Mouse (Mus musculus): Measurements from ENCODE around the gene Parn. TPM values are rescaled to one million over a fixed set of nuclear protein-coding genes. Genes with fewer than 3 reads are reported as not detected.

Parn gene
- polyA plus RNA-seq, 3 experiments from 2014 or later = 26.6 to 38.2 (median 37.3) TPM

DNA sequence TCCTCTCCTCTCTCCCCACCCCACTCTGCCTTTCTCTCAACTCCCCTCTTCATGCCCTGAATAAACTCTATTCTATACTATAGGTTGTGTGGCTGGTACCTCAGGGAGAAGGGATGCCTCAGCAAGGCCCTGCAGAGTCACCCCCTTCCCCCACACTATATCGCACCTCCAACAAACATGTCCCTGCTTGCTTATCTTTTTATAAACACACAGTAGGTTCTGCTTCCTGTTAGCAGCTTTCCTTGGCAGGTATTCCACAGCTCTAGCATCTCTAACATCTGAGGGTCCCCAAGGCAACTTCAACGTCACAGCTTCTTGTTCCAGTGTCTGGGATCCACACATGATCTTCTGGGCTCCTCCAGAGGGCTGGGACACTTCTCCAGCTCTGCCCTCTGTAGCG, 117.3 kb downstream of the Parn start:
- no peak for ATAC-seq

GRCm38 (mm10) chr16:13549976-13550375, 118.0 kb downstream of the Parn start:
- ATAC-seq = no peak

- no peak for ATAC-seq
Observed at GRCm38 (mm10) chr16:13541816-13542215, 126.2 kb downstream of the Parn start.

DNA sequence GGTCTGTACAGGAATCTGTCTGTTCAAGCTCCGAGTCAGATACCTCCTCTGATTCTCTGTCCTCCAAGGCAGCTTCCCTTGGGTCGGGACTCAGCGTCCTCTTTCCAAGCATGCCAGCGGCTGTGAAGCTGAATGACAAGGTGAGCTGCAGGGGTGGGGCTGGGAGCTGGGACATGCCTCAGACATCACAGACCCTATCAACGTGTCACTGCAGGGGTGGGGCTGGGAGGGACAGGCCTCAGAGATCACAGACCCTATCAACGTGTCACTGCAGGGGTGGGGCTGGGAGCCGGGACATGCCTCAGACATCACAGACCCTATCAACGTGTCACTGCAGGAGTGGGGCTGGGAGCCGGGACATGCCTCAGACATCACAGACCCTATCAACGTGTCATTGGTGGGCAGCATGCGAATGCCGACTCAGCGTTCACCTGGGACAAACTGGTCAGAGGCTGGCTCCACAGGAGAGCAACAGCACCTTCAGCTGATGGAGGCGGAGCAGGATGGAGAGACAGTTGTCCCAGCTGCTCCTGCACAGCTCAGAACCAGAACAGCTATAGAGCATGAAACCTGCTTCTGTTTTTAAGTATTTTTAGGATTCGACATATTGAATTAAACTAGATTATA, 126.7 kb downstream of the Parn start:
- ATAC-seq = no peak

GRCm38 (mm10) chr16:13538933-13539648, 128.9 kb downstream of the Parn start:
- no peak for ATAC-seq

- no peak for ATAC-seq
Observed at GRCm38 (mm10) chr16:13538213-13538932, 129.6 kb downstream of the Parn start.

GRCm38 (mm10) chr16:13536404-13536803, 131.6 kb downstream of the Parn start:
- ATAC-seq = no peak

DNA sequence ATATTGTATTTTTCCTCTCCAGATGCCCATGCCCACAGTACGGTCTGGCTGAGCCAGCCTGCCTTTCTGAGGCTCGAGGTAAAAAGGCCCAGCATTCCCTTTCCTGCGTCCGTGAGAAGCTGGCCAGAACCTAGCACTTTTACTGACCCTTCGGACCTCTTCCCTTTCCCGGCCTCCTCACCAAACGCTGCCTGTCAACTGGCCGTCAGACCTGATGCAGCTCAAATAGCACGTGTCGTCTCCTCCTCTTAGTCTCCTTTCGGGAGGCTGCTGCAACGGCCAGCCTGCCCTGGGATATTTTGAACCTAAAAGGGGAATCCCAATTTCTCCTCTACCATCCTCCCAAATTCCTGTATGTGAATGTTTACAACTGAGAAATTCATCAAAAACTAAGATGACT, 132.1 kb downstream of the Parn start:
- ATAC-seq = no peak

- no peak for ATAC-seq
Observed at GRCm38 (mm10) chr16:13532840-13533239, 135.1 kb downstream of the Parn start.

- ATAC-seq = no peak
Observed at GRCm38 (mm10) chr16:13531279-13531678, 136.7 kb downstream of the Parn start.

DNA sequence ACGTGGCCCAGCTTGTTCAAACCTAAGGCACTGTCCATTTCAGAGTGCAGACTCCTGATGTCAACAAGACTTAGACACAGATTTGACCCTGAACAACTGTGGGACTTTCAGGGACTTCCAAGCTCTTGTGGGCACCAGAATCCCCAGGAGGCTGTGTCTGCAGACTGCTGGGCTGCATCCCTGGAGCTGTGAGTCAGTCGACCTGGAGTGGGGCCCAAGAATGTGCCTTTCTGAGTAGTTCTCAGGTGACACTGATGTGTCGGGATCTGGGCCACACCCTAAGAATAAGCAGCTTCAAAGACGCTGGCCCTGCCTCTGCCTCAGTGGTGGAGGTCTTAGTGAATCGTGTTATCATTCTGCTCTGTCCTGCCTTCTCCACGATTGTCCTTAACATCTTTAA, 146.6 kb downstream of the Parn start:
- no peak for ATAC-seq

- no peak for ATAC-seq
Observed at GRCm38 (mm10) chr16:13520301-13520700, 147.7 kb downstream of the Parn start.

- no peak for ATAC-seq
Observed at GRCm38 (mm10) chr16:13516214-13516613, 151.8 kb downstream of the Parn start.

DNA sequence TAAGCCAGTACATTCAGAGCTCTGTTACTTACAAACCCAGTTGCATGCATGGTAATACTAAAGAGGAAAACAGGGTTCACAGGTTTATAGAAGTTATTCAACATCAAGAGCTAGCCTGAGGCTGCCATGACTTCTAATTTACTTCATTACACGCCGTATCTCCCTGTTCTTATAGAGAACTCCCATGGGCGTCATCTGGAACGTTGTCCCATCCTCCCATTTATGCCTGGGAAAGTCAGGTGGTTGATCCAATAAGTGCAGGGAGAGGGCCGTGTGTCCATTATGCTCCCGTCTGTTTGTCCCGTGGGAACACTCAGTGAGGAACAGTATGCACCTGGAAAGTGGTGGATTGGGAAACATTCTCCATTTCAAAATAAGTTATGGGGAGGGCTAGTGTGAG, 152.4 kb downstream of the Parn start:
- ATAC-seq = no peak

- ATAC-seq = no peak
Observed at GRCm38 (mm10) chr16:13505055-13505454, 162.9 kb downstream of the Parn start.

DNA sequence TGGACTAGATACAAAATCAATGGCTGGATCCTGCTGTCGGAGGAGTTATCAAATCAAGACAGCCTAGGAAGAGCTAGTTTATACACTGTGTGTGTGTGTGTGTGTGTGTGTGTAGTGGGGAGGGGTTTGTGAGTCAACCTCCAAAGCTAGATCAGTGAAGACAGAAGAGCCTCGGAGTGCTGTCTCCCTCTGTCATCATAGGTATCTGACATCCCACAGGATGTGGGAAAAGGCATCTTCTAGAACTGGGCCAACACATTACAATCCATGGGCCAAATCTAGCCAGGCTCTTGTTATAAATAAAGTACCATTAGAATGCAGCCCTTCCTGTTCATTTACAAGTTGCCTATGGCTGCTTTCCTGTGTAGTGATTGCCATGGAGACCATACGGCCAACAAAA, 163.5 kb downstream of the Parn start:
- no peak for ATAC-seq

- no peak for ATAC-seq
Observed at GRCm38 (mm10) chr16:13498923-13499322, 169.0 kb downstream of the Parn start.

DNA sequence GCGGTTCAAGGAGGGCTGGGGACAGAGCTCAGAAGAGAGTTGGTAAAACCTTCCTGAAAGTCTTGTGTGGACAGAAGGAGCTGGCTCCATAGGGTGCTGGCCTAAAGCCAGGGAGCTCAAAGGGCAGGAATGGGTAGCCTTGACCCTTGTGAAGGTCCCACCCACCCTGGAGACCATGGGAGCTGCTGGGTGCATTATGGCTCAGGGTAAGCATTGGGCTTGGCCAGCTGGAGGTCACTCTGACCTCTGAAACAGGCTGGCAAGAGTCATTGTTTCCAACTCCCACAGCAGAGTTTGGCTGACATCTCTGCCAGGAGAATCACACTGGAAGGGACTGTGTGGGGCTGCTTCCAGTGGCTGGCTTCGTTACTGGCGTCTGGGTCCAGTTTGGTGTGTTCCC, 174.0 kb downstream of the Parn start:
- ATAC-seq = no peak

- no peak for ATAC-seq
Observed at GRCm38 (mm10) chr16:13492996-13493395, 175.0 kb downstream of the Parn start.

- no peak for ATAC-seq
Observed at GRCm38 (mm10) chr16:13491776-13492175, 176.2 kb downstream of the Parn start.
